Mouse (Mus musculus): ENCODE results near the gene Irgm1.
"Not testable (repeated sequence)": the region's sequence is repeated elsewhere in the genome, so short reads cannot be mapped to it uniquely, and the experiment has no call there.

Irgm1 gene

GRCm38 (mm10) chr11:48871201-48871772 is at the start of gene Irgm1:
Gene Irgm1 (minus strand): TSS chr11:48871683.
- DNase-seq (ENCODE audit: low read depth, low spot score), result peak; percentile 90

- DNase-seq (ENCODE audit: low read depth, low spot score), result no peak
These were observed 46.9 kb upstream of the Irgm1 start for GRCm38 (mm10) chr11:48918380-48918779.

- no peak for DNase-seq (ENCODE audit: low read depth, low spot score)
These were observed 42.1 kb upstream of the Irgm1 start for GRCm38 (mm10) chr11:48913611-48914010.

- no peak for DNase-seq (ENCODE audit: low read depth, low spot score)
These were observed 37.0 kb upstream of the Irgm1 start for GRCm38 (mm10) chr11:48908459-48908858.

- DNase-seq (ENCODE audit: low read depth, low spot score), result no peak
These were observed 30.5 kb upstream of the Irgm1 start, which contains the start of gene Gm5431 for GRCm38 (mm10) chr11:48902021-48902420. Gene Gm5431 (minus strand): TSS chr11:48902214.

- not testable (repeated sequence) for DNase-seq (ENCODE audit: low read depth, low spot score)
These were observed 30.1 kb upstream of the Irgm1 start for GRCm38 (mm10) chr11:48901567-48901930.

- DNase-seq (ENCODE audit: low read depth, low spot score), result not testable (repeated sequence)
These were observed 29.4 kb upstream of the Irgm1 start for GRCm38 (mm10) chr11:48900654-48901566.

GRCm38 (mm10) chr11:48898812-48899431 is 27.4 kb upstream of the Irgm1 start:
- DNase-seq (ENCODE audit: low read depth, low spot score), result no peak

GRCm38 (mm10) chr11:48876680-48877079 is 5.2 kb upstream of the Irgm1 start:
- DNase-seq (ENCODE audit: low read depth, low spot score), result no peak

- DNase-seq (ENCODE audit: low read depth, low spot score), result not testable (repeated sequence)
These were observed 3.9 kb upstream of the Irgm1 start for GRCm38 (mm10) chr11:48875343-48875837.

- peak; percentile 83 for DNase-seq (ENCODE audit: low read depth, low spot score)
These were observed 3.0 kb upstream of the Irgm1 start for GRCm38 (mm10) chr11:48874465-48874864.

- no peak for DNase-seq (ENCODE audit: low read depth, low spot score)
These were observed 2.3 kb upstream of the Irgm1 start for GRCm38 (mm10) chr11:48873591-48874290.

GRCm38 (mm10) chr11:48872695-48873300 is 1.3 kb upstream of the Irgm1 start:
- DNase-seq (ENCODE audit: low read depth, low spot score), result peak; percentile 19

- peak; percentile 51 for DNase-seq (ENCODE audit: low read depth, low spot score)
These were observed 496 bp upstream of the Irgm1 start for GRCm38 (mm10) chr11:48871817-48872541.

- no peak for DNase-seq (ENCODE audit: low read depth, low spot score)
These were observed 702 bp downstream of the Irgm1 start for GRCm38 (mm10) chr11:48870781-48871180.

GRCm38 (mm10) chr11:48869380-48870110 is 1.9 kb downstream of the Irgm1 start:
- DNase-seq (ENCODE audit: low read depth, low spot score), result peak; percentile 23

- DNase-seq (ENCODE audit: low read depth, low spot score), result no peak
These were observed 5.0 kb downstream of the Irgm1 start for GRCm38 (mm10) chr11:48866481-48866880.

GRCm38 (mm10) chr11:48863808-48864207 is 7.7 kb downstream of the Irgm1 start:
- no peak for DNase-seq (ENCODE audit: low read depth, low spot score)

- DNase-seq (ENCODE audit: low read depth, low spot score), result no peak
These were observed 8.6 kb downstream of the Irgm1 start for GRCm38 (mm10) chr11:48862784-48863319.

Data from CD4-positive helper T cell, adult 2 months (primary cell).